Mouse (Mus musculus): ENCODE data around the gene Zfp114. TPM values are rescaled to one million over a fixed set of nuclear protein-coding genes. Genes with fewer than 3 reads are reported as not detected.

Gene Zfp114
- 3.8 and 4.0 TPM in 2 replicates for polyA plus RNA-seq (2014; fragmentation: Nextera tagmentation; extraction: Ambion mirVana)

DNA sequence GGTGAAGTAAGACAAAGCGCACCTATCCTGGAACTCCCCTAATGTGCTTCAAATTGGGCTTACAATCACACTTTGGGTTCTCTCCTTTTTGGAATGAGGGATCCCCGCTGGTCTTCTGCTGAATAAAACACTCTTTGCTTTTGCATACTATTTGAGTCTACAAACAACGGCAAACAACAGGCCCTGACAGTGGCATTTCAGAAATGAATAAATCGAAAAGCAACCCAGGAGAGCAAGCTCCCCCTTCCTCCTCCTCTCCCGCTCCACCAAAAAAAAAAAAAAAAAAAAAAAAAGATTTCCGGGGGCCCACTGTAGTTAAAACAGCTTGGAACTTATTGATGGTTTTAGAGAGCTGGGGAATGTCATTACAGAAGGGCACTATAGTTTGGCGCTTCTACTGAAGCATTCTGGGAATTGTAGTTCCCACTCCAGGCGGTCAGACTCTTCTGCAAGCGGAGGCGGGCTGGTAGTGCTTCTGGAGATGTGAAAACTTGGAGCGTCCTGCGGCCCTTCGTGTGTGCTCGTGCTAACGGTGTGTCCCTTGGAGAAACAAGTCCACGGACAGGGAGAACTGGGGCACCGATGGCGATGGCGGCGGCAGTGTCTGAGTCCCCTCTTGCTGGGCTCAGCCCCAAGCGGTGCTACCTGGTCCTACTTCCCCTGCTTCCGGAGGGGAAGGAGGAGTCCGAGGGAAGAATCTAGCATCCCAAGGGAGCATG lies at the start of gene Zfp114:
Gene Zfp114 (plus strand): TSS at position 443 of the 719 bp plus-strand sequence.
- peak within 1 kb of the TSS; percentile 43 for H3K4me2 ChIP-seq (ENCODE audit: low read depth, low read length)
- 0 out of 2 replicates have a peak, but pooled peaks cover 2% of the 10 kb centered on the region for H3K4me1 ChIP-seq (ENCODE audit: control insufficient read depth, insufficient read depth, low read length)
- no peaks in the 10 kb centered on the region for H3K27me3 ChIP-seq (ENCODE audit: control insufficient read depth, insufficient read depth, low read length)
- peak within 1 kb of the TSS; percentile 39 for H3K4me3 ChIP-seq (ENCODE audit: low read depth, low read length)
- peak within 1 kb of the TSS; percentile 12; the same call in 1 of the 2 replicates for H3K9ac ChIP-seq (replicated peaks; ENCODE audit: low read depth, low read length)
- H3K9me3 ChIP-seq (ENCODE audit: control insufficient read depth, low read length), result no peaks in the 10 kb centered on the region
- 13% methylated on average over 23 of the region's 23 CpGs for WGBS
- H3K27ac ChIP-seq (ENCODE audit: low read depth, low read length), result no peak within 1 kb of the TSS
- peak; percentile 93 for ATAC-seq (ENCODE audit: low read depth)
- no peaks in the 10 kb centered on the region for H3K36me3 ChIP-seq (ENCODE audit: control insufficient read depth, insufficient read depth, low read length)

DNA sequence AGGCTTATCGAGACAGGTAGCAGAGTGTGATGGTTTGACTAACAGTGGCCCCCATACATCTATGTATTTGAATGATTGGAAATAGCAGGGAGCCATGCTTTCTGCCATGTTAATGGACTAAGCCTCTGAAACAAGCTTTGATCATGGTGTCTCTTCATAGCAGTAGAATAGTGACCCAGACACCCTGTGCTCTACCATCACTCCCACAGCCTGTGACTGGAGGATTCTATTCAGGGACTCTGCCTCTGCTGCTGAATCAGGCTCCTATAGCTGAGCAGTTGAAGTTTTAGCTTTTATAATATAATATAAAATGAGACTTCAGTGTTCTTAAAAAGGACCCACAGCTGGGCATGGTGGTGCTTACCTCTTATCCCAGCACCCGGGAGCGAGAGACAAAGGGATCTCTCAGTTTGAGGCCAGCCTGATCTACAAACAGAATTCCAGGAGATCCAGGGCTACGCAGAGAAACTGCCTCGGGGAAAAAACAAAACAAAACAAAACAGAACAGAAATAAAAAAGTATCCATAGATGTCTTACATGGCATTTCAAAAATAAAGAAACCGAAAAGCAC lies 41.4 kb upstream of the Zfp114 start:
- Histone ChIP-seq H3K36me3 (ENCODE audit: control insufficient read depth, insufficient read depth, low read length) (peaks cover 5% of the 10 kb centered on the region; the same call in 1 of the 2 replicates), H3K9ac (replicated peaks; ENCODE audit: low read depth, low read length) (peak overlapping the region; percentile 64), H3K4me2 (ENCODE audit: low read depth, low read length) (peak overlapping the region; percentile 68), H3K27me3 (ENCODE audit: control insufficient read depth, insufficient read depth, low read length) (no peaks in the 10 kb centered on the region), H3K4me3 (ENCODE audit: low read depth, low read length) (peak overlapping the region; percentile 54), H3K9me3 (ENCODE audit: control insufficient read depth, low read length) (no peaks in the 10 kb centered on the region), H3K4me1 (ENCODE audit: control insufficient read depth, insufficient read depth, low read length) (peaks cover 9% of the 10 kb centered on the region), H3K27ac (ENCODE audit: low read depth, low read length) (peak overlapping the region; percentile 23; the same call in 1 of the 2 replicates)
- peak; percentile 38 for ATAC-seq (ENCODE audit: low read depth)
- 20% methylated on average over 6 of the region's 6 CpGs for WGBS

DNA sequence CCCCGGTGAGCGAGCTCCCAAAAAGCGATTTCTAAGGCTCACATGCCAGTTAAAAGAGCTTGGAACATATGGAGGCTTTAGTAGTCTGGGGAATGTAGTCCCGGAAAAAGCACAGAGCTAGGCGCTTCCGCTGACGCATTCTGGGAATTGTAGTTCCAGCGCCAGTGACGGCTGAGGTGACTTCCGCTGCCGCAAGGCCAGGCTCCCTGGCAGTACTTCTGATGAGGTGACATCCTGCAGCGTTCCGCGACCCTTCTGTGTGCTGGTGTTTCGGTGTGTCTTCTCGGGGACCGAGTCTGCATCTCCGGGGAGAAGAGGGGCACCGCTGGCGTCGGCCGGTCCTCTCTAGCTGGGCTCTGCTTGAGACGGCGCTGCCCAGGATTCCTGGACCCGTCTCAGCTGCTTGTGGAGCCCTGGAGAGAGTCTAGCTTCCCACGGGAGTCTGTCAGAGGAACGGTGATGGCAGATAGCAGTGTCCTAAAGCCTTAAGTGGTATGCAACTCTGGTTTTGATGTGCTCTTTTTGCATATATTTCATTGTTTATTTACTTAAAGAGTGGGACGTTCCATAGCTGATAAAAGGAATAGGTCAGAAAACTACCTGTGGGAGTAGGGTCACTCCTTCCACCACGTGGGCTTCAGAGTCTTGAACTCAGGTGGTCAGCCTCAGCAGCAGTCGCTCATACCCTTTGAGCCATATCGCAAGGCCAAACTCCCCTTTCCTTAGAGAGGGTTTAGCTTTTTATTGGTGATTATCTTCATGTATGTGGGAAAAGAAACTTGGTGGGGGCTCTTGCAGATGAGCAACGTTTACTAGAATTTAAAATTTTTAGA lies 40.6 kb upstream of the Zfp114 start, which contains the start of gene Zfp235:
Gene Zfp235 (plus strand): TSS at position 174 of the 833 bp plus-strand sequence.
- Histone ChIP-seq H3K9ac (replicated peaks; ENCODE audit: low read depth, low read length) (peak within 1 kb of the TSS; percentile 64), H3K36me3 (ENCODE audit: control insufficient read depth, insufficient read depth, low read length) (peaks cover 11% of the 10 kb centered on the region; the same call in 1 of the 2 replicates), H3K4me3 (ENCODE audit: low read depth, low read length) (peak within 1 kb of the TSS; percentile 54), H3K4me2 (ENCODE audit: low read depth, low read length) (peak within 1 kb of the TSS; percentile 68), H3K4me1 (ENCODE audit: control insufficient read depth, insufficient read depth, low read length) (peaks cover 9% of the 10 kb centered on the region), H3K27ac (ENCODE audit: low read depth, low read length) (peak within 1 kb of the TSS; percentile 23; the same call in 1 of the 2 replicates), H3K27me3 (ENCODE audit: control insufficient read depth, insufficient read depth, low read length) (no peaks in the 10 kb centered on the region), H3K9me3 (ENCODE audit: control insufficient read depth, low read length) (no peaks in the 10 kb centered on the region)
- WGBS, result 3% methylated on average over 32 of the region's 32 CpGs
- ATAC-seq (ENCODE audit: low read depth), result peak; percentile 95

DNA sequence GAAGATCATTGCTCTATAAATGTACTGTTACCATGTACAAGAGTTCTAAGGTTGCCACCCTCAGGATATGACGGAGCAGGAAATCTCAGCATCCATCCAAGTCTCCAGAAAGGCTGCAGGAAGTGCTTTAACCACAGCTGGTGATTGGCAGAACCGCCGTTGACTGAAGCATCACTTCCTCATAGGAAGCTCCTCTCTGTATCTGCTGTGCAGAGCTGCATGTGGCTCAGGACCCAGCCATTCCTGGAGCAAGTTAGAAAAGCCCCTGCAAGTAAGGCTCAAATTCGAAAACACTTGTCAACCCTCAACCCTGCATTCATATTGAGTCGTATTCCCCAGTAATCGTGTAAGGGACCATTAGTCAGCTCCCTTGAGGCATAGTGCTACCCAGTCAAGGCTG lies 32.3 kb upstream of the Zfp114 start:
- Histone ChIP-seq H3K4me3 (ENCODE audit: low read depth, low read length) (no peak overlapping the region), H3K9me3 (ENCODE audit: control insufficient read depth, low read length) (no peaks in the 10 kb centered on the region), H3K27me3 (ENCODE audit: control insufficient read depth, insufficient read depth, low read length) (no peaks in the 10 kb centered on the region), H3K27ac (ENCODE audit: low read depth, low read length) (no peak overlapping the region), H3K36me3 (ENCODE audit: control insufficient read depth, insufficient read depth, low read length) (peaks cover 25% of the 10 kb centered on the region), H3K4me2 (ENCODE audit: low read depth, low read length) (no peak overlapping the region), H3K4me1 (ENCODE audit: control insufficient read depth, insufficient read depth, low read length) (no peaks in the 10 kb centered on the region), H3K9ac (replicated peaks; ENCODE audit: low read depth, low read length) (no peak overlapping the region)
- WGBS, result 93% methylated on average over 6 of the region's 6 CpGs
- no peak for ATAC-seq (ENCODE audit: low read depth)

DNA sequence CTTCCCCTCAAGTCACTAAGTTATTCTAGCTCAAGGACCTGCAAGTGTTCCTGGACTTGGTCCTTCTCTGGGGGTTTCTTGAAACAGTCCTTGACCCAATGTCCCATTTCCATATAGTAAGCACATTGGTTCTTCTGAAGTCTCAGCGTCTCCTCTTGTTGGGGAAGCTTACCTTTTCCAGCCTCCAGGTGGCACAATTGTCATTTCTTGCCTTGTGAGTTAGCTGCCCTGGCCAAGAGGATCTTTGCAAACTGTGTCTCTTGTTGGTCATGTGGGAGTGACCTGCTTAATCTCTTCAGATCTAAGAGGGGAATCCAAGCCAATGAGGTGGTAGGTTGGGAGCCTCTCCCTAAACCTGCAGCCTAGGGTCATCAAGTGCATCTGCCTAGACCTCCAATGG lies 21.6 kb upstream of the Zfp114 start:
- Histone ChIP-seq H3K4me3 (ENCODE audit: low read depth, low read length) (no peak overlapping the region), H3K27ac (ENCODE audit: low read depth, low read length) (no peak overlapping the region), H3K27me3 (ENCODE audit: control insufficient read depth, insufficient read depth, low read length) (no peaks in the 10 kb centered on the region), H3K4me2 (ENCODE audit: low read depth, low read length) (no peak overlapping the region), H3K36me3 (ENCODE audit: control insufficient read depth, insufficient read depth, low read length) (no peaks in the 10 kb centered on the region), H3K9me3 (ENCODE audit: control insufficient read depth, low read length) (no peaks in the 10 kb centered on the region), H3K9ac (replicated peaks; ENCODE audit: low read depth, low read length) (no peak overlapping the region), H3K4me1 (ENCODE audit: control insufficient read depth, insufficient read depth, low read length) (no peaks in the 10 kb centered on the region)
- ATAC-seq (ENCODE audit: low read depth), result no peak
- WGBS, result 6% methylated on average over 1 of the region's 1 CpGs

DNA sequence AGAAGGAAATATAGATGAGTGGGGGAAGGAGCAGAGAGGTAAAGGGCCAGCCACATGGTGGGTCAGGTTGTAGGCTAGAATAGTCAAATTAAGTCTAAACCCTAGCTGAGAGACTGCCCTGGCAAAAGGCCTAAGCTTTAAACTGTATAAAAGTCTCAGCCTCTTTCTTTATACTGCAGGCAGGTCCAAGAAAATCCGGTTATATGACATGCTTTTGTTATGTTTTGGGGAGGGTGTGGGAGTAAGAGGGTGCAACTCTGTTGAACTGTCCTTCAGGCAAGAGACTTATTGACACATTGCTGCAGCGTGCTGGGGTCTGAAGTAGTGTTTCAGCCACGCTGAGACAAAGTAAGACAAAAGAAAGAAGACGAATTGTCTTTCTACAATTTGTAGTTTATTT lies 2.7 kb upstream of the Zfp114 start:
- Histone ChIP-seq H3K36me3 (ENCODE audit: control insufficient read depth, insufficient read depth, low read length) (no peaks in the 10 kb centered on the region), H3K4me2 (ENCODE audit: low read depth, low read length) (no peak overlapping the region), H3K27ac (ENCODE audit: low read depth, low read length) (no peak overlapping the region), H3K27me3 (ENCODE audit: control insufficient read depth, insufficient read depth, low read length) (no peaks in the 10 kb centered on the region), H3K9me3 (ENCODE audit: control insufficient read depth, low read length) (no peaks in the 10 kb centered on the region), H3K9ac (replicated peaks; ENCODE audit: low read depth, low read length) (no peak overlapping the region), H3K4me1 (ENCODE audit: control insufficient read depth, insufficient read depth, low read length) (0 out of 2 replicates have a peak, but pooled peaks cover 2% of the 10 kb centered on the region), H3K4me3 (ENCODE audit: low read depth, low read length) (no peak overlapping the region)
- ATAC-seq (ENCODE audit: low read depth), result no peak
- 62% methylated on average over 4 of the region's 4 CpGs for WGBS

DNA sequence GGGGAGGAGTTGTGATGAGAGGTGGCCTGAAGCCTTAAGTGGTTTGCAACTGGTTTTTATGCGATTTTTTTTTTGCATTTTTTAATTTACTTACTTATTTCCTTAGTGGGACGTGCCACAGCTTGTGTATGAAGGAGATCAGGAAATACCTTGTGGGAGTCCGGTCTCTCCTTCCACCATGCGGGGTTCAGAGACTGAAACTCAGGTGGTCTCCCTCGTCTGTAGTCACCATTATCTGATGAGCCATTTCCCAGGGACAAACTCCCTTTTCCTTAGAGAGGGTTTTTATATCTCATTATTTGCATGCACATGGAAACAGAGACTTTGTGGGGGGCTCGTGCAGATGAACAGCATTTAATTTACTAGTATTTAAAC lies 464 bp downstream of the Zfp114 start:
- Histone ChIP-seq H3K9me3 (ENCODE audit: control insufficient read depth, low read length) (no peaks in the 10 kb centered on the region), H3K9ac (replicated peaks; ENCODE audit: low read depth, low read length) (no peak overlapping the region; the same call in 1 of the 2 replicates), H3K36me3 (ENCODE audit: control insufficient read depth, insufficient read depth, low read length) (no peaks in the 10 kb centered on the region), H3K4me2 (ENCODE audit: low read depth, low read length) (peak overlapping the region; percentile 43), H3K27ac (ENCODE audit: low read depth, low read length) (no peak overlapping the region), H3K4me3 (ENCODE audit: low read depth, low read length) (peak overlapping the region; percentile 39), H3K4me1 (ENCODE audit: control insufficient read depth, insufficient read depth, low read length) (0 out of 2 replicates have a peak, but pooled peaks cover 2% of the 10 kb centered on the region), H3K27me3 (ENCODE audit: control insufficient read depth, insufficient read depth, low read length) (no peaks in the 10 kb centered on the region)
- 65% methylated on average over 6 of the region's 6 CpGs for WGBS
- peak; percentile 38; the same call in 1 of the 2 replicates for ATAC-seq (ENCODE audit: low read depth)

DNA sequence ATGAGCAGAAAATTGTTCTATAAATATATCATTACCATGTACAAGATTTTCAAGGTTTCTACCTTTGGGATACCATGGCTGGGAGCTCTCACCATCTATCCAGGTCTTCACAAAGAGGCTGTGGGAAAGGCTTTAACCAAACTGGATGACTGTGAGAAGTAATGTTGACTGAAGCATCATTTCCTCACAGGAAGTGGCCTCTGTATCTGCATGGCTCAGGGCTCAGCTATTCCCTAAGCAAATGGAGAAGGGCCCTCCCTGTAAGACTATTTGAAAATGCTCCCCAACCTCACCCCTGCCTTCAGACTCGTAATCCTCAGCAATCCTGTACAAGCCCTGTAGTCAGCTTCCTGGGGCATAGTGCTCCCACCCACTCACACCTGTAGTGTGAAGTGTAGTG lies 12.8 kb downstream of the Zfp114 start:
- H3K27ac ChIP-seq (ENCODE audit: low read depth, low read length), result no peak overlapping the region
- H3K27me3 ChIP-seq (ENCODE audit: control insufficient read depth, insufficient read depth, low read length), result no peaks in the 10 kb centered on the region
- no peak overlapping the region for H3K9ac ChIP-seq (replicated peaks; ENCODE audit: low read depth, low read length)
- no peak overlapping the region for H3K4me3 ChIP-seq (ENCODE audit: low read depth, low read length)
- H3K4me1 ChIP-seq (ENCODE audit: control insufficient read depth, insufficient read depth, low read length), result no peaks in the 10 kb centered on the region
- no peaks in the 10 kb centered on the region for H3K9me3 ChIP-seq (ENCODE audit: control insufficient read depth, low read length)
- H3K4me2 ChIP-seq (ENCODE audit: low read depth, low read length), result no peak overlapping the region
- H3K36me3 ChIP-seq (ENCODE audit: control insufficient read depth, insufficient read depth, low read length), result no peaks in the 10 kb centered on the region
- ATAC-seq (ENCODE audit: low read depth), result no peak
- 71% methylated on average over 1 of the region's 1 CpGs for WGBS
